Mouse (Mus musculus) brain, embryonic 14.5 days (tissue): ENCODE results near the gene Tpsb2.

Experiments used
- CTCF ChIP-seq: fragments of 200-500 bp; IDR thresholded peaks from 2 replicates; pipeline ENCODE4 v1.5.1; 2012; ENCODE audit warnings: inconsistent platforms, mild to moderate bottlenecking, moderate library complexity, borderline replicate concordance; ENCODE audit not compliant: insufficient read depth, insufficient read length; ENCODE audit errors: extremely low read depth
- POLR2A ChIP-seq: fragments of 200-500 bp; IDR thresholded peaks from 2 replicates; pipeline ENCODE4 v1.6.1; 2012; ENCODE audit warnings: mild to moderate bottlenecking, inconsistent platforms, borderline replicate concordance; ENCODE audit not compliant: poor library complexity, insufficient read depth, insufficient read length, severe bottlenecking; ENCODE audit errors: extremely low read depth

DNA sequence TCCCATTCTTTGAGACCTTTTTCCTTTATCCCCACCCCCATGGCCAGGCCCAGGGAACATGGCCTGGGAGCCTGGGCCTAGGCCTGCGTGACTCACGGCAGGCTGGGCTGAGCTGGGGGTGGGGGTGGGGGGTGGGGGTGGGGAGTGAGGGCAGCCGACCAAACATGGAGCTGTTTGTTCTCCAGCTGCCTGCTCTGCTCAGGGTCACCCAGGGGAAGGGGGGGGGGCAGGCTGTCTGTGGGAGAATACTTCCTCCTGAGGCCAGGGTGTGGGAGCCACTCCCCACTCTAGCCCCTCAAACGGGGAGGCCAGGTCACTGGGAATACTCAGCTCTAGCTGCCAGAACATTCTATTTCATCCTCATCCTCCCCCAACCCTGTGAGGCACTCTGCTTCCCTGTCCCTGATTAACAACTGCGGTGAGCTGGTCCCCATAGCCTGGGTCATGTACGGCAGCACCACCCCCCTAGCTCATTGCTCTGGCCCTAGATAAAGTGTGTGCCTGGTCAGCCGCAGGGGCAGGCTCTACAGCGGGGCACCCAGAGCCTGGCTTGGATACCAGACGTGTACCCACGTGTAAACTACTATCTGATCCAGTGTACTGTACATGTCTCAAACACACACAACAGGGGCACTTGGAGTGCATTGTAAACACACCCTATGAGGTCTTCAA is 39.3 kb downstream of the Tpsb2 start:
- TF ChIP-seq CTCF (no peak), POLR2A (no peak)
